Mouse (Mus musculus): Measurements from ENCODE around the gene Dusp12. TPM values are rescaled to one million over a fixed set of nuclear protein-coding genes. Genes with fewer than 3 reads are reported as not detected.

Dusp12 gene
- polyA plus RNA-seq (2012; fragmentation: generic; extraction: Trizol) = 10 to 100 TPM; 15.0 to 25.0 TPM

DNA sequence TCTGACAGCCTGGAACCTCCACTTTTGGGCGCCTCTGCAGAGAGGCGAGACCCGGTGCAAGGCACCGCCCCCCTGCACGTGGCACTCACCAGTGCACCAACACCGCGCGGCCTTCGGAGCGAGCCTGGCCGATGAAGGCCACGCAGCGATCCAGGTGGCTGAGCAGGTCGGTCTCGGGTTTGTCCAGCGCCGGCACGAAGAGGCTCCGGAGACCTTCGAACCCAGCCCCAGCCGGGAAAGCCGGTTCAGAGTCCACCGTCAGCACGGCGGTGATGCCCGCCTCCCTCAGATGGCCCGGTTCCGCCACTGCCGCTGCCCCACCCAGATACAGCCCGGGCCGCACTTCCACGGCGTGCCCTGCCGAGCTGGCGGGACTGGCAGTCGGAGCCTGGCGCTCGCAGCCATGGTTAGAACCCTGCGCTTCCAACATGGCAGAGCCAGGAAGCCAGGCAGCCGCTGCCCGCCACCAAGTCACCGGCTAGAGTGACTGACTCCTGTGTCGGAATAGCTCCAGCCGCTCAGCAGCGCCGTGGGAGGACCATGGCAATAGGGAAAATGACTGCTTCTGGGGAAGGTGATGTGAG is at the start of gene Dusp12, which contains the start of gene Gm26620:
Gene Dusp12 (minus strand): TSS at position 563 of the 584 bp plus-strand sequence.
Gene Gm26620 (plus strand): TSS at position 88 of the 584 bp plus-strand sequence.

GRCm38 (mm10) chr1:170927378-170927777 is 42.0 kb upstream of the Dusp12 start, which contains the start of gene Fcrla:
Gene Fcrla (minus strand): TSS chr1:170927583.

DNA sequence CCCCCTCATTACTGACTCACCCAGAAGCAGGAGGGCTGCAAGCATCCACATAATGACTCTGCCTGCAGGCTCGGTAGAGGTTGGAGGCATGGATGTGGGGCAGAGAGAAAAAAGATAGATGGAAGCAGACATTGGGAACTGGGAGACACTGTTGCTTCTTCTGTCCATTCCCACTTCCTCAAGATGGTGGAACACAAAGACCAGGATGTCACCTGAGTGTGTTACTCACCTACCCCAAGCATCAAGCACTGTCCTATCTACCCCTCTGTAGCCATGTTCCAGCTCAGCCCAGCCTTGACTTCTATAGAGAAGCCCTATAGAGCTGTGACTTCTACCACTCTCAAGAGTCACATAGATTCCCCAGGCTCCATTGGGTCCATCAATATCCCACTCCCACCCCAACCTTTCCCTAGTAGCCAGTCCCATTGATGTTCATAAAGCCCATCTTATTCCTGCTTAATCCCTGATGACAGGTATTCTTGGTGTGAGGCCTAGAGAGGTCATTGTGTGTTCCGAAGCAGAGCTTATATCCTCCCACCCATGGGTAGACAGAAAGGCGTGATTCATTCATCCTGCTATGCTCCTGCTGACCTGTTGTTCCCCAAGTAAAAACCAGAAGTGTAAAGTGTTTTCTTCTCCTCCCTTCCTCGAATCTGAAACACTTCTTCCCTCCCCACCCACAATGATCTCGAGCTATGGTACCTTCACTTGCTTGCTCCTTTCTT is 27.7 kb upstream of the Dusp12 start, which contains the start of gene Fcrlb:
Gene Fcrlb (minus strand): TSS at position 51 of the 725 bp plus-strand sequence.

GRCm38 (mm10) chr1:170867691-170868105 is 17.6 kb downstream of the Dusp12 start, which contains the start of gene Atf6:
Gene Atf6 (minus strand): TSS chr1:170867771.

Other genes with a start within 250 kb of the Dusp12 start
- gene Olfml2b, start 241.0 kb downstream of the Dusp12 start, polyA plus RNA-seq (2012; fragmentation: generic; extraction: Trizol) = 1 to 10 TPM in 1 of 2 experiments, under 1 TPM in 1; 0.49 to 7.0 TPM
- 1 to 10 TPM in 1 of 2 experiments, under 1 TPM in 1; 0.78 to 5.4 TPM for gene Atf6, start 17.8 kb downstream of the Dusp12 start, polyA plus RNA-seq (2012; fragmentation: generic; extraction: Trizol)
- under 1 TPM; 0.05 to 0.15 TPM for gene Gm26620, start 475 bp downstream of the Dusp12 start, polyA plus RNA-seq (2012; fragmentation: generic; extraction: Trizol)
- under 1 TPM in 1 of 2 experiments, not detected in 1; 0.13 TPM for gene Fcrlb, start 27.4 kb upstream of the Dusp12 start, polyA plus RNA-seq (2012; fragmentation: generic; extraction: Trizol)
- not detected for gene Fcrla, start 42.0 kb upstream of the Dusp12 start, polyA plus RNA-seq (2012; fragmentation: generic; extraction: Trizol)
- not detected for gene Fcgr2b, start 91.0 kb upstream of the Dusp12 start, polyA plus RNA-seq (2012; fragmentation: generic; extraction: Trizol)
- 1 to 10 TPM in 1 of 2 experiments, under 1 TPM in 1; 0.23 to 2.7 TPM for gene Fcgr4, start 133.4 kb upstream of the Dusp12 start, polyA plus RNA-seq (2012; fragmentation: generic; extraction: Trizol)
- not detected for gene Fcgr3, start 179.4 kb upstream of the Dusp12 start, polyA plus RNA-seq (2012; fragmentation: generic; extraction: Trizol)
- gene Cfap126, start 228.4 kb upstream of the Dusp12 start, polyA plus RNA-seq (2012; fragmentation: generic; extraction: Trizol) = 1 to 10 TPM in 1 of 2 experiments, under 1 TPM in 1; 0.47 to 2.7 TPM